Mouse (Mus musculus): ENCODE measurements around the gene Cc2d2b. TPM values are rescaled to one million over a fixed set of nuclear protein-coding genes. Genes with fewer than 3 reads are reported as not detected.

The Cc2d2b gene
- polyA plus RNA-seq, 1 experiment from 2014 or later, result 3.1 TPM

- H3K27me3 ChIP-seq (replicated peaks), result 0 out of 2 replicates have a peak, but pooled peaks cover 4% of the 10 kb centered on the region
These were observed 13.6 kb downstream of the Cc2d2b start for GRCm38 (mm10) chr19:40762023-40762759.

GRCm38 (mm10) chr19:40767189-40767588 is 18.6 kb downstream of the Cc2d2b start:
- 83% methylated on average over 2 of the region's 2 CpGs for WGBS (ENCODE audit: insufficient replicate concordance)
- H3K27ac ChIP-seq, result peak overlapping the region; percentile 37; the same call in 1 of the 2 replicates
- peak overlapping the region; percentile 58 for H3K4me2 ChIP-seq
- peaks cover 20% of the 10 kb centered on the region for H3K36me3 ChIP-seq
- H3K4me1 ChIP-seq, result peaks cover 52% of the 10 kb centered on the region
- H3K9ac ChIP-seq, result 0 out of 2 replicates have a peak overlapping the region, but pooled peaks have one; percentile 54
- H3K27me3 ChIP-seq (replicated peaks), result 0 out of 2 replicates have a peak, but pooled peaks cover 4% of the 10 kb centered on the region
- no peak for ATAC-seq
- H3K4me3 ChIP-seq, result peak overlapping the region; percentile 50
- no peaks in the 10 kb centered on the region for H3K9me3 ChIP-seq (replicated peaks)

More at GRCm38 (mm10) chr19:40762023-40762759, 13.6 kb downstream of the Cc2d2b start:
- peaks cover 20% of the 10 kb centered on the region for H3K36me3 ChIP-seq
- H3K4me2 ChIP-seq, result peak overlapping the region; percentile 60
- ATAC-seq, result 0 out of 2 replicates have a peak, but pooled peaks have one; percentile 27
- peak overlapping the region; percentile 42 for H3K4me3 ChIP-seq
- WGBS (ENCODE audit: insufficient replicate concordance), result 41% methylated on average over 22 of the region's 22 CpGs
- H3K27ac ChIP-seq, result no peak overlapping the region
- H3K4me1 ChIP-seq, result peaks cover 58% of the 10 kb centered on the region
- no peaks in the 10 kb centered on the region for H3K9me3 ChIP-seq (replicated peaks)
- peak overlapping the region; percentile 39; the same call in 1 of the 2 replicates for H3K9ac ChIP-seq

GRCm38 (mm10) chr19:40769341-40769770 is 20.8 kb downstream of the Cc2d2b start:
- H3K4me3 ChIP-seq, result peak overlapping the region; percentile 65
- H3K4me2 ChIP-seq, result peak overlapping the region; percentile 75
- WGBS (ENCODE audit: insufficient replicate concordance), result 12% methylated on average over 7 of the region's 7 CpGs
- peak overlapping the region; percentile 96 for H3K27ac ChIP-seq
- peaks cover 7% of the 10 kb centered on the region; the same call in 1 of the 2 replicates for H3K36me3 ChIP-seq
- no peaks in the 10 kb centered on the region for H3K9me3 ChIP-seq (replicated peaks)
- H3K9ac ChIP-seq, result peak overlapping the region; percentile 77
- H3K4me1 ChIP-seq, result peaks cover 59% of the 10 kb centered on the region
- peak; percentile 96 for ATAC-seq
- H3K27me3 ChIP-seq (replicated peaks), result peaks cover 10% of the 10 kb centered on the region; the same call in 1 of the 2 replicates

GRCm38 (mm10) chr19:40788004-40788714 is 39.6 kb downstream of the Cc2d2b start:
- Histone ChIP-seq H3K4me2 (no peak overlapping the region; the same call in 1 of the 2 replicates), H3K27me3 (replicated peaks) (0 out of 2 replicates have a peak, but pooled peaks cover 2% of the 10 kb centered on the region), H3K36me3 (no peaks in the 10 kb centered on the region), H3K27ac (no peak overlapping the region), H3K4me1 (peaks cover 12% of the 10 kb centered on the region), H3K9me3 (replicated peaks) (0 out of 2 replicates have a peak, but pooled peaks cover 4% of the 10 kb centered on the region), H3K9ac (no peak overlapping the region), H3K4me3 (no peak overlapping the region)
- WGBS (ENCODE audit: insufficient replicate concordance), result 51% methylated on average over 15 of the region's 15 CpGs
- peak; percentile 54; the same call in 1 of the 2 replicates for ATAC-seq

GRCm38 (mm10) chr19:40788715-40789084 is 40.1 kb downstream of the Cc2d2b start:
- 64% methylated on average over 2 of the region's 2 CpGs for WGBS (ENCODE audit: insufficient replicate concordance)
- Histone ChIP-seq H3K4me2 (no peak overlapping the region), H3K27ac (no peak overlapping the region)

GRCm38 (mm10) chr19:40805176-40805737 is 56.7 kb downstream of the Cc2d2b start:
- Histone ChIP-seq H3K36me3 (no peaks in the 10 kb centered on the region), H3K9ac (no peak overlapping the region), H3K9me3 (replicated peaks) (no peaks in the 10 kb centered on the region), H3K4me3 (no peak overlapping the region), H3K27ac (no peak overlapping the region), H3K27me3 (replicated peaks) (no peaks in the 10 kb centered on the region), H3K4me2 (no peak overlapping the region), H3K4me1 (peaks cover 17% of the 10 kb centered on the region)
- 52% methylated on average over 7 of the region's 7 CpGs for WGBS (ENCODE audit: insufficient replicate concordance)
- ATAC-seq, result peak; percentile 68

More at GRCm38 (mm10) chr19:40788715-40789084, 40.1 kb downstream of the Cc2d2b start:
- H3K9ac ChIP-seq, result no peak overlapping the region
- no peak overlapping the region for H3K4me3 ChIP-seq
- no peak for ATAC-seq
- H3K36me3 ChIP-seq, result no peaks in the 10 kb centered on the region
- 0 out of 2 replicates have a peak, but pooled peaks cover 7% of the 10 kb centered on the region for H3K27me3 ChIP-seq (replicated peaks)
- peaks cover 12% of the 10 kb centered on the region for H3K4me1 ChIP-seq
- H3K9me3 ChIP-seq (replicated peaks), result 0 out of 2 replicates have a peak, but pooled peaks cover 4% of the 10 kb centered on the region

- H3K9ac ChIP-seq, result no peak overlapping the region
- no peaks in the 10 kb centered on the region for H3K36me3 ChIP-seq
- ATAC-seq, result no peak
- no peak overlapping the region for H3K4me3 ChIP-seq
- no peak overlapping the region for H3K27ac ChIP-seq
- H3K4me1 ChIP-seq, result peaks cover 42% of the 10 kb centered on the region
- 64% methylated on average over 7 of the region's 7 CpGs for WGBS (ENCODE audit: insufficient replicate concordance)
- H3K4me2 ChIP-seq, result no peak overlapping the region
- no peaks in the 10 kb centered on the region for H3K9me3 ChIP-seq (replicated peaks)
- H3K27me3 ChIP-seq (replicated peaks), result no peaks in the 10 kb centered on the region
These were observed 61.3 kb downstream of the Cc2d2b start for GRCm38 (mm10) chr19:40809858-40810257.

- H3K27ac ChIP-seq, result peak overlapping the region; percentile 100
- no peak overlapping the region for H3K4me3 ChIP-seq
- peaks cover 46% of the 10 kb centered on the region for H3K4me1 ChIP-seq
- H3K9ac ChIP-seq, result no peak overlapping the region
- H3K9me3 ChIP-seq (replicated peaks), result no peaks in the 10 kb centered on the region
- no peaks in the 10 kb centered on the region for H3K27me3 ChIP-seq (replicated peaks)
- no peak overlapping the region for H3K4me2 ChIP-seq
- 78% methylated on average over 4 of the region's 4 CpGs for WGBS (ENCODE audit: insufficient replicate concordance)
- ATAC-seq, result no peak
- H3K36me3 ChIP-seq, result no peaks in the 10 kb centered on the region
These were observed 63.3 kb downstream of the Cc2d2b start for GRCm38 (mm10) chr19:40811840-40812239.

GRCm38 (mm10) chr19:40812778-40813177 is 64.2 kb downstream of the Cc2d2b start:
- peak; percentile 66 for ATAC-seq
- H3K36me3 ChIP-seq, result no peaks in the 10 kb centered on the region
- peak overlapping the region; percentile 80 for H3K4me2 ChIP-seq
- H3K27me3 ChIP-seq (replicated peaks), result no peaks in the 10 kb centered on the region
- 13% methylated on average over 3 of the region's 3 CpGs for WGBS (ENCODE audit: insufficient replicate concordance)
- no peaks in the 10 kb centered on the region for H3K9me3 ChIP-seq (replicated peaks)
- H3K27ac ChIP-seq, result peak overlapping the region; percentile 100
- peaks cover 54% of the 10 kb centered on the region for H3K4me1 ChIP-seq
- H3K4me3 ChIP-seq, result peak overlapping the region; percentile 49
- H3K9ac ChIP-seq, result peak overlapping the region; percentile 73; the same call in 1 of the 2 replicates

- peak overlapping the region; percentile 49 for H3K4me3 ChIP-seq
- peak; percentile 96 for ATAC-seq
These were observed 64.8 kb downstream of the Cc2d2b start for GRCm38 (mm10) chr19:40813385-40813784.

GRCm38 (mm10) chr19:40815645-40816183 is 67.2 kb downstream of the Cc2d2b start:
- H3K9me3 ChIP-seq (replicated peaks), result no peaks in the 10 kb centered on the region
- ATAC-seq, result no peak
- 83% methylated on average over 7 of the region's 7 CpGs for WGBS (ENCODE audit: insufficient replicate concordance)

More at GRCm38 (mm10) chr19:40813385-40813784, 64.8 kb downstream of the Cc2d2b start:
- H3K9me3 ChIP-seq (replicated peaks), result no peaks in the 10 kb centered on the region
- H3K27me3 ChIP-seq (replicated peaks), result no peaks in the 10 kb centered on the region
- WGBS (ENCODE audit: insufficient replicate concordance), result 15% methylated on average over 14 of the region's 14 CpGs
- peak overlapping the region; percentile 80 for H3K4me2 ChIP-seq
- H3K36me3 ChIP-seq, result no peaks in the 10 kb centered on the region
- peak overlapping the region; percentile 73 for H3K9ac ChIP-seq
- peak overlapping the region; percentile 100 for H3K27ac ChIP-seq
- peaks cover 58% of the 10 kb centered on the region for H3K4me1 ChIP-seq

More at GRCm38 (mm10) chr19:40815645-40816183, 67.2 kb downstream of the Cc2d2b start:
- Histone ChIP-seq H3K9ac (no peak overlapping the region), H3K4me3 (no peak overlapping the region), H3K4me2 (no peak overlapping the region), H3K4me1 (peaks cover 75% of the 10 kb centered on the region), H3K36me3 (no peaks in the 10 kb centered on the region), H3K27ac (no peak overlapping the region), H3K27me3 (replicated peaks) (no peaks in the 10 kb centered on the region)

Data from liver, embryonic 12.5 days (tissue).